Mouse (Mus musculus) forebrain, embryonic 14.5 days (tissue): ENCODE measurements around the gene Rmdn2. TPM values are rescaled to one million over a fixed set of nuclear protein-coding genes. Genes with fewer than 3 reads are reported as not detected.

Experiments used
- ATAC-seq: fragments of 200-750 bp; cut with Nextera tagmentation; 2 replicates; pipeline ENCODE4 v1.8.0; 2017; ENCODE audit warnings: mild to moderate bottlenecking, moderate library complexity
- DNase-seq: peaks from one replicate; pipeline ENCODE4 v3.0.0-alpha.2; 2015; ENCODE audit warnings: low spot score
- H3K27ac ChIP-seq: fragments of 300-500 bp; sonication (generic); 2 replicates; pipeline ENCODE4 v1.5.1; 2014; ENCODE audit warnings: low read depth, mild to moderate bottlenecking, control low read depth, low read length, moderate library complexity
- H3K27me3 ChIP-seq: fragments of 300-500 bp; sonication (generic); replicated peaks from 2 replicates; pipeline ENCODE4 v1.6.1; 2014; ENCODE audit warnings: low read length, control low read depth, mixed read lengths; ENCODE audit not compliant: control insufficient read depth, insufficient read depth
- H3K36me3 ChIP-seq: fragments of 300-500 bp; sonication (generic); 2 replicates; pipeline ENCODE4 v1.6.1; 2014; ENCODE audit warnings: low read length, control low read depth; ENCODE audit not compliant: control insufficient read depth, insufficient read depth
- H3K4me1 ChIP-seq: fragments of 300-500 bp; sonication (generic); 2 replicates; pipeline ENCODE4 v1.6.1; 2014; ENCODE audit warnings: antibody characterized with exemption, low read length, control low read depth; ENCODE audit not compliant: control insufficient read depth, insufficient read depth
- H3K4me2 ChIP-seq: fragments of 300-500 bp; sonication (generic); 2 replicates; pipeline ENCODE4 v1.6.1; 2014; ENCODE audit warnings: mild to moderate bottlenecking, control low read depth, low read length
- H3K4me3 ChIP-seq: fragments of 300-500 bp; sonication (generic); 2 replicates; pipeline ENCODE4 v1.5.1; 2014; ENCODE audit warnings: low read depth, low read length, control low read depth
- H3K9ac ChIP-seq: fragments of 300-500 bp; sonication (generic); 2 replicates; pipeline ENCODE4 v1.6.1; 2014; ENCODE audit warnings: mild to moderate bottlenecking, low read length, control low read depth, moderate library complexity
- H3K9me3 ChIP-seq: fragments of 300-500 bp; sonication (generic); replicated peaks from 2 replicates; pipeline ENCODE4 v1.6.1; 2016; ENCODE audit warnings: low read length, control low read depth, mixed read lengths; ENCODE audit not compliant: control insufficient read depth
- WGBS: fragments of 180-500 bp; shearing (Covaris S2); extraction: QIAGEN DNeasy Blood & Tissue Kit; methylation state at CpG from one replicate; pipeline ENCODE4 v1.1.7; 2014; 5-methylcytosine and 5-hydroxymethylcytosine counted together
- polyA plus RNA-seq: library from polyadenylated mRNA; unstranded; fragments of >200 nt; fragmentation: Nextera tagmentation; extraction: Ambion mirVana; gene quantifications from 2 replicates; pipeline ENCODE4 v1.2.1, GENCODE M21; 2014

Gene Rmdn2
- polyA plus RNA-seq, 1 experiment from 2014 or later: 5.9 TPM

DNA sequence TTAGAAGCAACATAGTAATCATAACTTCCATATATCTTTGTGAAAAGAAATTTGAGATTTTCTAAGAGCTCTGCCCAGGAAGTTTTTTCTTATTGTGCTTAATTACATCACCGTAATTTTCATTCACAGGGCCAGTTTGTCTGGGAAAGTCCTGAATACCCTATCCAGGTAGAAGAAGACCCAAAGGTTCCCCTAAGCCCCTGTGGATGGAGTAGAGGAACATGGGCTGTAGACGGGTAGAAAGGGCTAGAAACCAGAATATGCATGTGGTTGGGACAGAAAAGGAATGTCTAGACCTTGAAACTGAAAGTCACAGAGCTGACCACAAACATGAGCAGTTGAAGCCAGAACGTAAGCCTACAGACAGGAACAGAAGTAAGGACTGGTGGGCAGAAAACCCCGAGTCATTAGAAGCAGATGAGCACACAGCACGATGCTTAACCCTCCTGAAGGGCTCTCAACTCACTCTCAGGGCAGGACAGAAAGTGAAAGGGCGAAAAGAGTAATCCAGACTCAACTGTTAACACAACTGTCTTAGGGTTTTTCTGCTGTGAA is 27.3 kb upstream of the Rmdn2 start:
- no peaks in the 10 kb centered on the region for H3K36me3 ChIP-seq
- ATAC-seq: no peak
- H3K4me2 ChIP-seq: no peak overlapping the region
- H3K9me3 ChIP-seq: no peaks in the 10 kb centered on the region
- H3K27ac ChIP-seq: no peak overlapping the region
- 85% methylated on average over 6 of the region's 6 CpGs for WGBS
- no peaks in the 10 kb centered on the region for H3K27me3 ChIP-seq
- DNase-seq: no peak
- H3K9ac ChIP-seq: no peak overlapping the region
- H3K4me1 ChIP-seq: no peaks in the 10 kb centered on the region
- H3K4me3 ChIP-seq: no peak overlapping the region

DNA sequence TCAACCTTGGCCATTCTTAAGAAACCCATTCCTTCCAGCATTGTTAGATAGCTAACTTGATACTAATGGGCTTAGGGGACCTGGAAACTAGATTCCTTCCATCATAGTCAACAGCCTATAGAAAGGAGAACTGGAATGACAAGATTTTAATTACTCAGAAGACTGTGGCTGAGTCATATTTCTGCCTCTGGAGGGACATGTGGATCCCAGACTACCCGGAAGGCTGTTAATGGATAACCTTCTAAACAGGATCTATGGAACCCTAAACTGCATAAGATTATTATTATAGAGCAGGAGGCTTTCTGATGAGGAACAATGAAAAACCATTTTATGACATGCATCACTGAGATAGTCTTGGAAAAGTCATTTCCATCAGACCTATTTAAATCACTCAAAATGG is 21.8 kb upstream of the Rmdn2 start:
- H3K27me3 ChIP-seq: no peaks in the 10 kb centered on the region
- no peak for DNase-seq
- no peak overlapping the region for H3K9ac ChIP-seq
- no peaks in the 10 kb centered on the region for H3K4me1 ChIP-seq
- 95% methylated on average over 1 of the region's 1 CpGs for WGBS
- H3K9me3 ChIP-seq: no peaks in the 10 kb centered on the region
- H3K4me2 ChIP-seq: no peak overlapping the region
- no peaks in the 10 kb centered on the region for H3K36me3 ChIP-seq
- no peak overlapping the region for H3K27ac ChIP-seq
- no peak overlapping the region for H3K4me3 ChIP-seq
- ATAC-seq: no peak

DNA sequence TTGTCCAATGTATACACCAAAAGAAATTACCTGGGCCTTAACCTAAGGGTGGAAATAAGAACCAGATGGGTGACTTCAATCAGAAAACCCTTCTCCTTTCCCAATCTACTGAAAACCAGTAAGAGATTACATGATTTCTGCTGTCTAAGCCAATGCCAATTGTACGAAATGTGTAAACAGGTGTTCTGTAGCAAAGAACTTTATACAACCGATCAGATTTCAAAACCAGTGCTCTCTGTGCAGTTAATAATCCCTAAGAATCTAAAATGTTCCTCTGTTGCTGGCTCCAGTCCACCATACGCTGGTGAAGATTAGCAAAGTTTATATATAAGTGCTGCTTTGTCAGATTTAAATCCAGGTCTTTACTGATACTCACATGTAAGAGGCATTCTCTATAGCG is 15.7 kb upstream of the Rmdn2 start:
- 85% methylated on average over 4 of the region's 4 CpGs for WGBS
- no peak overlapping the region for H3K4me2 ChIP-seq

DNA sequence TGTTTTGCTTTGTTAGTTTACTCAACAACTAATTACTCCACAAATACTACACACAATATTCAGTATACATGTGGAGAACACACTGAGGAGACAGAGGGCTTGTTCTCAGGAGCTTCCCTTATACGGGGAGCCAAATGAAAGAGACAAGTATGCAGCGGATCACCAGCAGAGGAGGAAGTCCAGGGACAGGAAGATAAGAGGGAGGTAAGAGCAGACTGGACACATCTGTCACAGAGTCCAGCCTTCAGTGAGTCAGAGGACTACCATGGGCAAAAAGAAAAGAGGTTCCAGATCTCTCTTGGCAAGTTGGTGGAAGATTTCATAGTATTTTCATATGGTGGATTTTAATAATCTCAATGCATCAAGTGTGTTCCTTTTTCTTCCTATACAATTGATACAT is 13.5 kb upstream of the Rmdn2 start:
- ATAC-seq (no peak), DNase-seq (no peak)
- H3K9me3 ChIP-seq: no peaks in the 10 kb centered on the region
- H3K4me2 ChIP-seq: no peak overlapping the region
- H3K9ac ChIP-seq: no peak overlapping the region
- H3K4me3 ChIP-seq: no peak overlapping the region
- no peak overlapping the region for H3K27ac ChIP-seq
- WGBS: 86% methylated on average over 2 of the region's 2 CpGs
- H3K4me1 ChIP-seq: no peaks in the 10 kb centered on the region
- no peaks in the 10 kb centered on the region for H3K27me3 ChIP-seq
- H3K36me3 ChIP-seq: no peaks in the 10 kb centered on the region

More for the DNA sequence above, 15.7 kb upstream of the Rmdn2 start:
- Histone ChIP-seq H3K9ac (no peak overlapping the region), H3K4me3 (no peak overlapping the region), H3K36me3 (no peaks in the 10 kb centered on the region), H3K4me1 (no peaks in the 10 kb centered on the region), H3K27me3 (no peaks in the 10 kb centered on the region), H3K27ac (no peak overlapping the region), H3K9me3 (no peaks in the 10 kb centered on the region)
- ATAC-seq: no peak
- no peak for DNase-seq

DNA sequence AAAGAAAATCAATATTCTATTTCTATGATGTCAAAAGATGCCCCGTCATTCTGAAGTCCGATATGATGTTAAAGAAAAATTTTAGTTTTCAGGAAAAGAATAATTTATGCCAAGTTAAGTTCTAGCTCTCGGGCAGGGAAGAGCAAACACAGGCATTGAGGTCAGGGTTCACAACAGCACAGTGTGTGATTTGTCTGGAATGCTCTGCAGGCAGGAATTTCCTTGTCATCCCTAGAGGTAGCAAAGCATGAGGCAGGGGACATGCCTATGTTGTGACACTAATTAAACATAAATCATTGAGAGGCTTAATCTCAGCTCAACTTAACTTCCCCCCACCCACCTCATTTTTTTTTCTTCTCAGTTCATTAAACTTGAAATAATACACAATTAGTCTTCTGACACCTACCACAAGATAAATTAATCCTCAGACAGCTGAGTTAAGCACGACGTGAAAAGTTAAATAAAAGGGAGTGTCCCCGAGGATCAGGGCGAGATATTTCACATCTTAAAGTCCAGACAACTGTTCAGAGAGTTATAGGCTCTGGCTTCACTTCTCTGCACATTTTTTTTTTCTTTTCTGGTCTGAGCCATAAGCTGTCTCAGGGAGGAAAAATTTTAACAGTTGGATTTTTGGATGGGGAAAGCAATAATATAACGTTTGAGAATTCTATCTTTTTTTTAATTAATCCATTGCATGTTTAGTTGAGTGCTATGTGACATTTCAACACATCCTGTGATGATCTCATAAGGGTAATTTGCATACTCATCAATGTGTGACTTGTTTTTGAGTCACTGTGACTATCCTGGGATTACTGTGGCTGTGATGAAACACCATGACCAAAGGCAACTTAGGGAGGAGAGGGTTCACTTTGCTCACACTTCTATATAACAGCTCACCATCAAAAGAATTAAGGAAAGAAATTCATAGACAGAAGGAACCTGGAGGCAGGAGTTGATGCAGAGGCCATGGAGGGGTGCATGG is 12.8 kb upstream of the Rmdn2 start:
- no peaks in the 10 kb centered on the region for H3K27me3 ChIP-seq
- no peak overlapping the region for H3K4me3 ChIP-seq
- H3K4me2 ChIP-seq: no peak overlapping the region
- no peaks in the 10 kb centered on the region for H3K36me3 ChIP-seq
- H3K9ac ChIP-seq: no peak overlapping the region
- H3K9me3 ChIP-seq: no peaks in the 10 kb centered on the region
- 30% methylated on average over 8 of the region's 8 CpGs for WGBS
- no peak for ATAC-seq
- no peak overlapping the region for H3K27ac ChIP-seq
- H3K4me1 ChIP-seq: no peaks in the 10 kb centered on the region
- no peak for DNase-seq

DNA sequence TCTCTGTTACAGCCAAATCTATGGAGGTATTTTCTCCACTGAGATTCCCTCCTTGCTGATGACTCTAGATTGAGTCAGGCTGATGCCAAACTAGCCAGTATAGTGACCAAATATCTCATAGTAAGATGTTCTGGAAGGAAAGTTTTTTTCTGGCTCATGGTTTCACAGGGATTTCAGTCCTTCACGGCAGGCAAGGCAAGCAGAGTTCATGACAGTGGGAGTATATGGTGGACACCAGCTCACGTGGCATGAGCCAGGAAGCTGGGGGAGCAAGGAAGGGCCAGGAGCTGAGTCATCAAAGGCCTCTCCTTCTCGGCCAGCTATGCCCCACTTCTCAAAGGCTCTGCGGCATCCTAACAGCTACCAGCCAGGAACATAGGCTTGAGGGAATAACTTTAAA is 11.6 kb upstream of the Rmdn2 start:
- Histone ChIP-seq H3K4me1 (no peaks in the 10 kb centered on the region), H3K9me3 (no peaks in the 10 kb centered on the region), H3K9ac (no peak overlapping the region), H3K36me3 (no peaks in the 10 kb centered on the region), H3K4me3 (no peak overlapping the region), H3K27ac (no peak overlapping the region), H3K4me2 (no peak overlapping the region), H3K27me3 (no peaks in the 10 kb centered on the region)
- DNase-seq (no peak), ATAC-seq (no peak)
- 76% methylated on average over 4 of the region's 4 CpGs for WGBS

DNA sequence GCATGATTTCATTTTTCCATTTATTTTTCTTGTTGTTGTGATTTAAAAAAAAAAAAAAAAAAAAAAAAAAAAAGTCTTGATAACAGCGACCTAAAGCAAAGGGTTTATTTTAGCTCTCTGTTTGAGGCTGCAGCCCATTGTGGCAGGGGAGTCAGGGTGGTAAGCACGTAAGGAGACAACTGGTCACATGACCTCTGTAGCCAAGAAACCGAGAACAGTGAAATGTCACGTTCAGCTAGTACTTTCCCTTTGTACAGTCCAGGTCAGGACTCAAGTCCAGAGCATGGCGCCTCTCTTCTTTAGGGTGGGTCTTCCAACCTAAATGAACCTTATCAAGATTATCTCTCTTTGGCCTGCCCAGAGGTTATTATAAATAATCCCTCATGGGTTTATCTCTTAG is 9.3 kb upstream of the Rmdn2 start:
- no peak overlapping the region for H3K4me3 ChIP-seq
- no peaks in the 10 kb centered on the region for H3K9me3 ChIP-seq
- H3K4me2 ChIP-seq: no peak overlapping the region
- DNase-seq (no peak), ATAC-seq (no peak)
- no peak overlapping the region for H3K27ac ChIP-seq
- 50% methylated on average over 5 of the region's 5 CpGs for WGBS
- no peak overlapping the region for H3K9ac ChIP-seq
- no peaks in the 10 kb centered on the region for H3K36me3 ChIP-seq
- no peaks in the 10 kb centered on the region for H3K4me1 ChIP-seq
- no peaks in the 10 kb centered on the region for H3K27me3 ChIP-seq

DNA sequence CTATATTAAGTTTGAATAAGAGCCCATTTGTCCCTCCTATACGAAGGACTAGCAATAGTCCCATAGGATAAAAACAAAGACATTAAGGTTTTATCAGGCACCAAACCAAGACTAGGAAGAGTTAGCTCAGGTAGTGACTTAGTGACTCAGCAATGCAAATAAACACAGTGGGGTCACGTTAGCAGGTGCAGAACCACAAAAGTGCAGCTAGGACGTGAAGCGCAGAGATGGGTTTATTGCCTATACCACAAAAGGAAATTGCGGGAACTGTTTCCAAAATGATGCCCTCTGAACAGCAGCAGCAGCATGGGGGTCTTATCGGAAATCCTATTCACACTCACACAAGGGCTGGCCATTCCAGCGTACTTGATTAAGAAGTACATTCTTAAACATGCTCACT is 8.2 kb upstream of the Rmdn2 start:
- no peaks in the 10 kb centered on the region for H3K27me3 ChIP-seq
- WGBS: 78% methylated on average over 7 of the region's 7 CpGs
- H3K36me3 ChIP-seq: no peaks in the 10 kb centered on the region
- DNase-seq (no peak), ATAC-seq (no peak)
- no peak overlapping the region for H3K27ac ChIP-seq
- H3K4me3 ChIP-seq: no peak overlapping the region
- H3K9ac ChIP-seq: no peak overlapping the region
- no peak overlapping the region for H3K4me2 ChIP-seq
- H3K9me3 ChIP-seq: no peaks in the 10 kb centered on the region
- H3K4me1 ChIP-seq: no peaks in the 10 kb centered on the region

DNA sequence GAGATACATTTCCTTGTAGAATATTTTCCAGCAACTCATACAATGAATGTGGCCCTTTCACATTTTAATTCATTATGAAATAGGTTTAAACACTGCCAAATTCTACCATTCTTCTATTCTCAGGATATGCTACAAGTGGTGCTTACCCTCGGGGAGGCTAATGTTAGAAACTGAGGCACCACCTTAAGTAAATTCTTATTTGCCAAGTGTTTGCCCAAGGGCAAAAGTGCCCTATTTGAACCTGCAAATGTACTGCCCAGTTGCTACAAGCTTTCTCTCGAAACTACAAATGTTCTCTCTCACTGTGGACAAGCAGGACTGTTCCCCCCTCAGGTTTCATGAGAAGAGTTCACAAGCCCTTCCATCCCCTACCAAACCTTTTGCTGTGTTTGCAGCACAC is 5.9 kb upstream of the Rmdn2 start:
- DNase-seq (no peak), ATAC-seq (no peak)
- Histone ChIP-seq H3K4me3 (no peak overlapping the region), H3K27ac (no peak overlapping the region), H3K36me3 (no peaks in the 10 kb centered on the region), H3K9ac (no peak overlapping the region), H3K27me3 (no peaks in the 10 kb centered on the region), H3K4me2 (no peak overlapping the region), H3K4me1 (no peaks in the 10 kb centered on the region), H3K9me3 (no peaks in the 10 kb centered on the region)
- 79% methylated on average over 2 of the region's 2 CpGs for WGBS
